Mouse (Mus musculus) heart, postnatal 36 days (tissue): ENCODE results near the gene Anxa6. TPM values are rescaled to one million over a fixed set of nuclear protein-coding genes. Genes with fewer than 3 reads are reported as not detected.

Source experiments
- DNase-seq, 2 experiments: peaks; one replicate each; pipeline ENCODE4 v3.0.0; 2021 to 2022
- intact Hi-C: fragments of 180-260 bp; cut with DNase I; formaldehyde crosslinking; loops from one replicate; pipeline ENCODE4 v1.15.1; 2025
- total RNA-seq, 2 experiments: library from RNA; stranded (reverse); gene quantifications; 2 replicates each; pipeline ENCODE4 v1.2.3; 2021

Gene Anxa6
- total RNA-seq, 2 experiments from 2014 or later = 234 to 241 TPM

GRCm38 (mm10) chr11:54936035-54936770 lies 97.0 kb downstream of the Anxa6 start:
- DNase-seq = no peak
- intact Hi-C loops = loop anchor here (5.0 kb wide), 1 partner anchor 151 kb away; no protein-coding TSS in a partner anchor

DNA sequence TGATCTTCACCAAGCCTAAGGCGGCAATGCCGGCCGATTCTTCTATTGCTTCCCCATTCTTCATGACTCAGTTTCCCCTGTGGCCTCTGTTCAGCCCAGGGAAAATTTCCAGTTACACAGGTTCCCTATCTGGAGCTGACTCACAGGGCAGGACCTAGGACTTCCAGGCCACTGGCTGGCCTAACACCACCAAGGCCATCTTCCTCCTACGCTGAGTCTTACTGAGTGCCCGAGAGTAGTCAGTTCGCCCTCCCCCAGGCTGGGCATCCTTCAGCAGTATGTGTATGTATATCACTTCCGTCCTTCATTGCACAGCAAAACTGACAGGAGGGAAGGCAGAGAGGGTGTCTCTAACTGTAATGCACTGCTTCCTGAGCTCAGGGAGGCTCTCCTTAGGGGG lies 99.0 kb downstream of the Anxa6 start:
- no peak for DNase-seq
- intact Hi-C loops = loop anchor here (5.0 kb wide), 1 partner anchor 103 kb away; no protein-coding TSS in a partner anchor

DNA sequence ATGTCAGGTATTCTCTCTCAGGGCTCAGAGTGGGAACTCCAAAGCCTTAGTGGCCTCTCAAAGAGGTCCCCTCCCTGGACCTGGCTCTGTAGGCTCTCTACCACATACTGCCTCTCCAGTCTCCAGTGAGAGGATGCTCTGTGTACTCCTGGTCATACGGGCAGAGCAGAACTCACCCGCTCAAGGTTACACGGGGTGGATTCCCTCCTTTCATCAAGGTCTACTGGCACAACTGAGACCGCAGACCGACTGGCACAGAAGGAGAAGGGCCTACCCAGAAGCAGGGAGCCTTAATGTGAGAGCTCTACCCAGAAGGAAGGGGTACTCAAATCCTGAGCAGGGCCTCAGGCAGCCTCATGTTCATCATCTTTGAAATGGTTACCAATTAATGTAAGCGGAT lies 100.7 kb downstream of the Anxa6 start:
- intact Hi-C loops = loop anchor here (5.0 kb wide), 1 partner anchor 105 kb away; no protein-coding TSS in a partner anchor
- DNase-seq = no peak

GRCm38 (mm10) chr11:54931405-54932093 lies 101.7 kb downstream of the Anxa6 start:
- peak; percentile 65 to 71 for DNase-seq
- intact Hi-C loops = loop anchor here (5.0 kb wide), 1 partner anchor 106 kb away; no protein-coding TSS in a partner anchor

GRCm38 (mm10) chr11:54930318-54930979 lies 102.8 kb downstream of the Anxa6 start:
- intact Hi-C loops = loop anchor here (1.0 to 5.0 kb wide), 2 partner anchors 54 to 107 kb away; no protein-coding TSS in a partner anchor
- peak; percentile 62 to 68 for DNase-seq

DNA sequence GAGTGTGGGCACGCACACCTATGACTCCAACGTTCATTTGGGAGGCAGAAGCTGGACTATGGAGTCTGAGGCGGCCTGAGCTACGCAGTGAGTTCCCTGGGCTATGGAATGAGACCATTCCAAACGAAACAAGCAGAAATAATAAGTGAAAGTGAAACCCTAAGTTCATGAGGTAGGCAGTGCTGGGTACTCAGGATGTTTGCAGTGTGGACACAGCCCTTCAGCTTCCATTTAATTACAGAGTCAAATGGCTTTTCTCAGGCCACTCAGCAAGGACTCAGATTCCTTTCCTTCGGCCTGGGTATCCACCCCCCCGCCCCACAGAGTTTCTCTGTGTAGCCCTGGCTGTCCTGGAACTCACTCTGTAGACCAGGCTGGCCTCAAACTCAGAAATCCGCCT lies 103.5 kb downstream of the Anxa6 start:
- no peak for DNase-seq

DNA sequence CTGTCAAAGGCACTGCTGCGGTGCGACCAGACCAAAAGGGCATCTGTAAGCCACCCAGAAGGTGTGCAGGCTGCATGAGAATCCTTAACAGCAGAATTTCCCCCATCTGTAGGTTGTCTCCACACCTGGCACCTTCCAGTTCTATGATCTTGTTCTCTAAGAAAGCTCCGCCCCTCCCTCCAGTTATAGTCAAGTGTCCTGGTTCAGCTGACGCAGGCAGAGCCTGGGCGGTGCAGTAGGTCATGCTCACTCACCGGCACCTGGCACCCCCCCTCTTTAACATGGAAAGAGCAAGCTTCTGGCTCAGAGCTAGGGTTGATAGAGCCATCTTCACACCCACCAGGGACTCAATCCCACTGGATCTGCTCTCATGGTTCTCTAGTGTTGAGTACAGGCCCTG lies 104.0 kb downstream of the Anxa6 start:
- intact Hi-C loops = loop anchor here (1.0 kb wide), 1 partner anchor 50 kb away; no protein-coding TSS in a partner anchor
- no peak for DNase-seq

More for the DNA sequence above, 103.5 kb downstream of the Anxa6 start:
- intact Hi-C loops = loop anchor here (1.0 to 5.0 kb wide), 3 partner anchors 50 to 108 kb away; no protein-coding TSS in a partner anchor

Other genes with a start within 250 kb of the Anxa6 start
- gene Cdc42se2, start 245.8 kb downstream of the Anxa6 start, total RNA-seq = 10 to 100 TPM; 24.8 to 26.8 TPM
- 10 to 100 TPM; 37.9 to 39.0 TPM for gene Lyrm7, start 172.5 kb downstream of the Anxa6 start, total RNA-seq
- gene Hint1, start 167.1 kb downstream of the Anxa6 start, total RNA-seq = 100 to 1,000 TPM; 292 to 340 TPM
- 100 to 1,000 TPM; 189 to 218 TPM for gene Gpx3, start 131.0 kb downstream of the Anxa6 start, total RNA-seq
- 10 to 100 TPM; 29.2 to 29.4 TPM for gene Tnip1, start 70.5 kb downstream of the Anxa6 start, total RNA-seq
- gene Ccdc69, start 44.7 kb upstream of the Anxa6 start, total RNA-seq = 1 to 10 TPM; 7.6 to 8.0 TPM
- gene Gm2a, start 64.7 kb upstream of the Anxa6 start, total RNA-seq = 10 to 100 TPM; 10.8 to 11.8 TPM
- not detected for gene Slc36a3, start 118.3 kb upstream of the Anxa6 start, total RNA-seq
- 10 to 100 TPM; 14.3 to 14.8 TPM for gene Slc36a2, start 151.6 kb upstream of the Anxa6 start, total RNA-seq
- gene Slc36a1, start 170.9 kb upstream of the Anxa6 start, total RNA-seq = 10 to 100 TPM in 1 of 2 experiments, 1 to 10 TPM in 1; 9.4 to 10.5 TPM